Mouse (Mus musculus) Patski (cell line): ENCODE measurements around the gene St8sia4. TPM values are rescaled to one million over a fixed set of nuclear protein-coding genes. Genes with fewer than 3 reads are reported as not detected.

ENCODE experiments used
- ATAC-seq: fragments of 100-300 bp; one replicate; pipeline ENCODE4 v1.8.0; 2021
- CTCF ChIA-PET: fragments of 350-600 bp; sonication (Branson Sonifier 250); formaldehyde crosslinking; loops from one replicate; lab custom pipeline; 2022; ENCODE audit warnings: inconsistent platforms; lab: Charles Lee
- POLR2A ChIA-PET: fragments of 350-600 bp; sonication (Branson Sonifier 250); formaldehyde crosslinking; loops from one replicate; lab custom pipeline; 2022; ENCODE audit warnings: antibody characterized with exemption, inconsistent platforms; lab: Charles Lee
- DNase-seq: peaks from one replicate; pipeline ENCODE4 v3.0.0-alpha.2; 2011; ENCODE audit warnings: low read depth, low spot score
- H3K27me3 ChIP-seq: fragments of 371-371 bp; one replicate; pipeline ENCODE4 v1.5.1; 2021
- CTCF ChIP-seq: fragments of 100-300 bp; IDR thresholded peaks from one replicate; pipeline ENCODE4 v1.5.1; 2021
- in situ Hi-C: fragments of 300-500 bp; cut with MboI; formaldehyde crosslinking; loops from 3 replicates; pipeline ENCODE4 v1.11.1; 2018; ENCODE audit warnings: low pct_unique_long_range_greater_than_20kb, mixed read lengths
- polyA plus RNA-seq: library from polyadenylated mRNA; unstranded; gene quantifications from one replicate; pipeline ENCODE4 v1.2.3, GENCODE M21; 2021

The St8sia4 gene
- polyA plus RNA-seq, result not detected

- H3K27me3 ChIP-seq, result peaks cover 30% of the 10 kb centered on the region
- in situ Hi-C loops, result no loop called here
- ATAC-seq, result no peak
- ChIA-PET CTCF (no interaction called here), POLR2A (no interaction called here)
- DNase-seq, result no peak
- no peak for TF ChIP-seq CTCF
Observed at GRCm38 (mm10) chr1:95667435-95668252, at the start of gene St8sia4. Gene St8sia4 (minus strand): TSS chr1:95667571.

DNA sequence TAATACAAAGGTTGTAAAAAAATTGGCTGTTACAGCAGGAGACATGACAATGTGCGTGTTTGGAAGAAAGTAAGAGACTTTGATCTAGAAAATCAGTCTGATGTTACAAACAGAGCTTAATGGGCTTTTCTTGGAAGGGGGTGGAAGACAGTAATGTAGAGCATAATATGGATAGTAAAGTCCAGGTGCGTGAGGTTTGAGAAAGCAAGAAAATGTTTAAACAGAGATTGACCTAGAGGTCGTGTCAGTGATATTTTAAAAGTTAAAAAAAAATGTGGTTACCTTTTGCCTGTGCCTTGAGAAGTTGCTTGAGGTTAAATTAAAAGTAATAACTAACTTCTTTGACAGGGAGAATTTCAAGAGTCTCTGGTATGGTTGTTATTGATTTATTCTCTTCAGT is 41.8 kb upstream of the St8sia4 start:
- in situ Hi-C loops, result no loop called here
- H3K27me3 ChIP-seq, result no peaks in the 10 kb centered on the region
- CTCF ChIA-PET, result no interaction called here
- TF ChIP-seq CTCF, result no peak
- DNase-seq, result no peak
- no peak for ATAC-seq
- POLR2A ChIA-PET, result no interaction called here

- CTCF ChIA-PET, result no interaction called here
- no peak for ATAC-seq
- DNase-seq, result no peak
- TF ChIP-seq CTCF, result no peak
- no peaks in the 10 kb centered on the region for H3K27me3 ChIP-seq
- in situ Hi-C loops, result no loop called here
- POLR2A ChIA-PET, result no interaction called here
Observed at GRCm38 (mm10) chr1:95699903-95700302, 32.5 kb upstream of the St8sia4 start.

DNA sequence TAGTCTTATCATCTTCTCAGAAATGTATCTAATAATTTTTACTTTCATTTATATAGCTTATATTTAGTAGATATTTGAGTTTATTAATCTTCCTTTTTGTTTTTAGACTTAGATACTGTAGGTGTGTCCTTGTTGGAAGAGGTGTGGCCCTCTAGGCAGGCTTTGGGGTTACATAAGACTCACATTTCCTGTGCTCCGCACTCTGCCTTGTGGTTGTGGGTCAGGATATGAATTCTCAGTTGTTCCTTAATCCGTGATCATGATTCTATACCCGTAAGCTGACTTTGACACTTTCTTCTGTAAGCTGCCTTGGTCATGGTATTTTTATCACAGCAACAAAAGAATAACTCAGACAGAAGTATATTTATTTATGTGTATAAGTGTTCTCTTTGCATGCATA is 6.7 kb upstream of the St8sia4 start:
- ChIA-PET CTCF (no interaction called here), POLR2A (no interaction called here)
- TF ChIP-seq CTCF, result no peak
- ATAC-seq (no peak), DNase-seq (no peak)
- H3K27me3 ChIP-seq, result peaks cover 13% of the 10 kb centered on the region
- in situ Hi-C loops, result no loop called here

DNA sequence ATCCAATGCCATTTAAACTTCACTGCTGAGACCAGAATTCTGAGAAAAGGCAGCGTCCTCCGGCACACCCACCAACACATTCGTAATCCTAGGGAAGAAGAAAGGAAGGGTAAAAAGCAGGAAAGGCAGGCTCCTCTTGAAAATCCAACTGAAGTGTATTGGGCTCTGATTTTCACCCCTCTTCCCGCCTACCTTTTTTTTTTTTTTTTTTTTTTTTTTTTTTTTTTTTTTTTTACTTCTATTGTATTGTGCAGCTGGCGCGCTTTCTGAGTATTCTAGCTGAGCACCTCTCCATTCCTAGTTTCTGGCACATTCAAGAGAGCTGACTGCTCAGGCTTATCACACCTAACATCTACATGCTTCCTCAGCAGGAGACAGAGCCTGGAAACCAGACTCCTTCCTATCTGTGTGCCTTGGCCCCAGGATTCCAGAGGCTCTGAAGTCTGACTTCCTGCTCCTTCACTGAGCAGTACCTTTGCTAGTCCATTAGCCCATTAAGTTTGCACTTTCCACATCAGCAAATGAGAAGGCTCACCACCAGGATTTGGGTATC is 958 bp upstream of the St8sia4 start:
- in situ Hi-C loops, result no loop called here
- ChIA-PET CTCF (no interaction called here), POLR2A (no interaction called here)
- ATAC-seq (no peak), DNase-seq (no peak)
- no peak for TF ChIP-seq CTCF
- H3K27me3 ChIP-seq, result peaks cover 30% of the 10 kb centered on the region

- no peak for ATAC-seq
- in situ Hi-C loops, result no loop called here
Observed at GRCm38 (mm10) chr1:95666541-95667320, 640 bp downstream of the St8sia4 start.

GRCm38 (mm10) chr1:95665951-95666484 is 1.4 kb downstream of the St8sia4 start:
- in situ Hi-C loops, result no loop called here
- ATAC-seq (no peak), DNase-seq (no peak)
- POLR2A ChIA-PET, result no interaction called here
- peaks cover 21% of the 10 kb centered on the region for H3K27me3 ChIP-seq
- no peak for TF ChIP-seq CTCF
- CTCF ChIA-PET, result no interaction called here

More at GRCm38 (mm10) chr1:95666541-95667320, 640 bp downstream of the St8sia4 start:
- TF ChIP-seq CTCF, result no peak
- POLR2A ChIA-PET, result no interaction called here
- H3K27me3 ChIP-seq, result peaks cover 28% of the 10 kb centered on the region
- CTCF ChIA-PET, result no interaction called here
- no peak for DNase-seq

DNA sequence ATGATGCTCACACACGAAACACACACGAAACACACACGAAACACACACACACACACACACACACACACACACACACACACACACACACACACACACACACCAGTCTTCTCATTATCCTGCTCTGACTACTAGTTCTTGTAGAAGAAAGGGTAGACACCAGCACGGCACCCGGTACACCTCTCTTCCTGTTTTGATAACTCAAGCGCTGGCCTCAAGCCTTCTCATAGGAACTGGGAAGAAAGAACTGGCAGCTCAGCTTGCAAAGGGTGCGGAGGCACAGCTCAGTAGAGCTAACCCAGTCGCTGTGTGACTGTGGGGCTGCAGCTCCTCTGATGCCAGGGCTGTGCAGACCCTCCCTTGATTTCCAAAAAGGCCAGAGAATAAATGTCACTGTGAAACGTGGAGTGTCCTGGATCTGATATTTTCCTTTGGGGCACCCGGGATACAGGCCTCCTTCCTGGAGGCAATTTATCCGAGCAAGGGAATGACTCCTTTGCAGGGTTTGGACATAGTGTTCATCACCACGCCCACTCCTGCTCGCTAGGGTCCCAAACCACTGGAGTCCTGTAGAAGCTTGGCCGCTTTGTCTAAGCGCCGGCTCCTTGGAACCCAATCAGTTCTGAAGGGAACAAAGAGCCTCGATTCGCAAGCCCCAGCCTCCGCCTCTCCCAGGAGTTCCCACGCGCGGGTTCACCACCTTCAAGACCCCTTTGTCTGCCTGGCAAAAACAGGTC is 2.2 kb downstream of the St8sia4 start:
- no peak for TF ChIP-seq CTCF
- no peak for ATAC-seq
- H3K27me3 ChIP-seq, result peaks cover 20% of the 10 kb centered on the region
- CTCF ChIA-PET, result interaction anchor here (0.9 kb wide), 1 partner anchor 10 kb away, joined by 3 read pairs; no protein-coding TSS in a partner anchor
- POLR2A ChIA-PET, result no interaction called here
- DNase-seq, result no peak
- in situ Hi-C loops, result no loop called here

GRCm38 (mm10) chr1:95664321-95664825 is 3.0 kb downstream of the St8sia4 start:
- DNase-seq (no peak), ATAC-seq (no peak)
- TF ChIP-seq CTCF, result no peak
- CTCF ChIA-PET, result interaction anchor here (0.9 kb wide), 1 partner anchor 9 kb away, joined by 3 read pairs; no protein-coding TSS in a partner anchor
- peaks cover 20% of the 10 kb centered on the region for H3K27me3 ChIP-seq
- in situ Hi-C loops, result no loop called here
- POLR2A ChIA-PET, result no interaction called here
